Mouse (Mus musculus) MEL (cell line): ENCODE measurements around the gene Wars2. TPM values are rescaled to one million over a fixed set of nuclear protein-coding genes. Genes with fewer than 3 reads are reported as not detected.

ENCODE experiments used
- DNase-seq: peaks from one replicate; pipeline ENCODE4 v3.0.0; 2011; ENCODE audit warnings: low read depth, low spot score
- H3K27ac ChIP-seq: 2 replicates; pipeline ENCODE4 v1.5.1; 2012; ENCODE audit warnings: low read depth, mild to moderate bottlenecking, control low read depth, low read length, moderate library complexity; ENCODE audit not compliant: control insufficient read depth
- H3K27me3 ChIP-seq, 2 experiments: fragments of 150-350 bp in 1 of 2; sonication (generic) in 1 of 2; 2 replicates each; pipeline ENCODE4 v1.6.1; 2012; ENCODE audit warnings: low read length in 2 of 2, mild to moderate bottlenecking in 2 of 2, improper control_type of control experiment in 1 of 2, moderate library complexity in 1 of 2; ENCODE audit not compliant: insufficient read depth in 2 of 2, control insufficient read depth in 1 of 2
- H3K36me3 ChIP-seq, 2 experiments: 2 replicates each; pipeline ENCODE4 v1.6.1; 2012 to 2014; ENCODE audit warnings: low read length in 2 of 2, improper control_type of control experiment in 1 of 2, inconsistent platforms in 1 of 2, mild to moderate bottlenecking in 1 of 2; ENCODE audit not compliant: insufficient read depth in 2 of 2, control insufficient read depth in 1 of 2
- H3K4me1 ChIP-seq, 2 experiments: fragments of 150-350 bp in 1 of 2; sonication (generic) in 1 of 2; 2 replicates each; pipeline ENCODE4 v1.6.1; 2012; ENCODE audit warnings: low read length in 2 of 2, improper control_type of control experiment in 1 of 2, mild to moderate bottlenecking in 1 of 2; ENCODE audit not compliant: insufficient read depth in 2 of 2, control insufficient read depth in 1 of 2
- H3K4me3 ChIP-seq, 2 experiments: fragments of 150-350 bp in 1 of 2; sonication (generic) in 1 of 2; 2 replicates each; pipeline ENCODE4 v1.5.1; 2012; ENCODE audit warnings: low read depth in 2 of 2, low read length in 2 of 2, mild to moderate bottlenecking in 2 of 2, moderate library complexity in 2 of 2, control low read depth in 1 of 2, improper control_type of control experiment in 1 of 2; ENCODE audit not compliant: control insufficient read depth in 1 of 2, insufficient read depth in 1 of 2
- H3K79me2 ChIP-seq: 2 replicates; pipeline ENCODE4 v1.6.1; 2012; ENCODE audit warnings: mild to moderate bottlenecking, low read length, moderate library complexity; ENCODE audit not compliant: control insufficient read depth, poor library complexity, insufficient read depth
- H3K9ac ChIP-seq: 2 replicates; pipeline ENCODE4 v1.6.1; 2012; ENCODE audit warnings: low read depth, mild to moderate bottlenecking, control low read depth, low read length, moderate library complexity; ENCODE audit not compliant: control insufficient read depth, poor library complexity, severe bottlenecking
- H3K9me3 ChIP-seq: fragments of 150-350 bp; sonication (generic); replicated peaks from 2 replicates; pipeline ENCODE4 v1.6.1; 2012; ENCODE audit warnings: mild to moderate bottlenecking, low read length, improper control_type of control experiment, moderate library complexity; ENCODE audit not compliant: insufficient read depth
- BHLHE40 ChIP-seq: IDR thresholded peaks from 2 replicates; pipeline ENCODE4 v1.6.1; 2012; ENCODE audit warnings: low read depth, mild to moderate bottlenecking, inconsistent platforms, low read length, improper control_type of control experiment, borderline replicate concordance
- CHD1 ChIP-seq: IDR thresholded peaks from 2 replicates; pipeline ENCODE4 v1.6.1; 2012; ENCODE audit warnings: low read depth, mild to moderate bottlenecking, inconsistent platforms, low read length, improper control_type of control experiment
- CHD2 ChIP-seq: IDR thresholded peaks from 2 replicates; pipeline ENCODE4 v1.6.1; 2011; ENCODE audit warnings: low read length, improper control_type of control experiment
- ELF1 ChIP-seq: IDR thresholded peaks from 2 replicates; pipeline ENCODE4 v1.6.1; 2014; ENCODE audit warnings: low read depth, mild to moderate bottlenecking, inconsistent platforms, low read length, improper control_type of control experiment, moderate library complexity
- ETS1 ChIP-seq: IDR thresholded peaks from 2 replicates; pipeline ENCODE4 v1.6.1; 2012; ENCODE audit warnings: low read depth, mild to moderate bottlenecking, inconsistent platforms, low read length, improper control_type of control experiment, moderate library complexity
- GABPA ChIP-seq: IDR thresholded peaks from 2 replicates; pipeline ENCODE4 v1.6.1; 2012; ENCODE audit warnings: low read depth, mild to moderate bottlenecking, inconsistent platforms, low read length, improper control_type of control experiment, moderate library complexity
- HCFC1 ChIP-seq: IDR thresholded peaks from 2 replicates; pipeline ENCODE4 v1.6.1; 2012; ENCODE audit warnings: low read depth, mild to moderate bottlenecking, inconsistent platforms, low read length, improper control_type of control experiment, moderate library complexity
- MAFK ChIP-seq: IDR thresholded peaks from 2 replicates; pipeline ENCODE4 v1.6.1; 2011; ENCODE audit warnings: low read depth, mild to moderate bottlenecking, low read length, improper control_type of control experiment, borderline replicate concordance
- MAZ ChIP-seq: IDR thresholded peaks from 2 replicates; pipeline ENCODE4 v1.6.1; 2012; ENCODE audit warnings: low read depth, mild to moderate bottlenecking, inconsistent platforms, low read length, improper control_type of control experiment
- NELFE ChIP-seq: IDR thresholded peaks from 2 replicates; pipeline ENCODE4 v1.6.1; 2011; ENCODE audit warnings: low read depth, low read length, improper control_type of control experiment
- NRF1 ChIP-seq: IDR thresholded peaks from 2 replicates; pipeline ENCODE4 v1.6.1; 2014; ENCODE audit warnings: low read depth, mild to moderate bottlenecking, inconsistent platforms, low read length, improper control_type of control experiment, moderate library complexity; ENCODE audit not compliant: poor library complexity, insufficient read depth, severe bottlenecking
- POLR2A ChIP-seq, 2 experiments: IDR thresholded peaks; 2 replicates each; pipeline ENCODE4 v1.6.1; 2011 to 2012; ENCODE audit warnings: low read length in 2 of 2, mild to moderate bottlenecking in 2 of 2, control low read depth in 1 of 2, improper control_type of control experiment in 1 of 2, low read depth in 1 of 2, moderate library complexity in 1 of 2; ENCODE audit not compliant: control insufficient read depth in 1 of 2, insufficient read depth in 1 of 2, poor library complexity in 1 of 2
- POLR2AphosphoS5 ChIP-seq: IDR thresholded peaks from 2 replicates; pipeline ENCODE4 v1.6.1; 2012; ENCODE audit warnings: low read depth, borderline replicate concordance, mild to moderate bottlenecking, inconsistent platforms, low read length, moderate library complexity, mixed read lengths
- SIN3A ChIP-seq: IDR thresholded peaks from 2 replicates; pipeline ENCODE4 v1.6.1; 2012; ENCODE audit warnings: low read length, improper control_type of control experiment, inconsistent platforms
- TAL1 ChIP-seq: IDR thresholded peaks from 2 replicates; pipeline ENCODE4 v1.6.1; 2012; ENCODE audit warnings: mild to moderate bottlenecking, inconsistent platforms, low read length, moderate library complexity, mixed read lengths
- TBP ChIP-seq: IDR thresholded peaks from 2 replicates; pipeline ENCODE4 v1.8.0; 2011; ENCODE audit warnings: low read depth, low read length, improper control_type of control experiment
- USF2 ChIP-seq, 2 experiments: IDR thresholded peaks; 2 replicates each; pipeline ENCODE4 v1.6.1; 2011 to 2012; ENCODE audit warnings: improper control_type of control experiment in 2 of 2, low read length in 2 of 2, borderline replicate concordance in 1 of 2, inconsistent platforms in 1 of 2, low read depth in 1 of 2, mild to moderate bottlenecking in 1 of 2; ENCODE audit not compliant: insufficient read depth in 1 of 2
- ZC3H11A ChIP-seq: IDR thresholded peaks from 2 replicates; pipeline ENCODE4 v1.6.1; 2012; ENCODE audit warnings: low read depth, mild to moderate bottlenecking, inconsistent platforms, low read length, improper control_type of control experiment
- ZMIZ1 ChIP-seq: IDR thresholded peaks from 2 replicates; pipeline ENCODE4 v1.6.1; 2012; ENCODE audit warnings: low read depth, mild to moderate bottlenecking, inconsistent platforms, low read length, improper control_type of control experiment, moderate library complexity
- polyA plus RNA-seq, 2 experiments: library from polyadenylated mRNA; stranded (reverse) in 1 of 2; unstranded in 1 of 2; fragments of >175 nt in 1 of 2; fragments of >200 nt in 1 of 2; gene quantifications; 2 replicates each; pipeline versions ENCODE4 v1.2.1 to v1.2.4; 2012; ENCODE audit warnings: low replicate concordance in 2 of 2, low read depth in 1 of 2; ENCODE audit not compliant: insufficient read length in 2 of 2, insufficient read depth in 1 of 2, missing spikeins in 1 of 2
- total RNA-seq: library from RNA; depleted of rRNA; stranded (reverse); fragments of 300-350 nt; gene quantifications from 2 replicates; pipeline ENCODE4 v1.2.3, GENCODE M21; 2012

Wars2 gene
- total and polyA plus RNA-seq, 3 experiments = 8.8 to 11.4 TPM; not detected in 1

DNA sequence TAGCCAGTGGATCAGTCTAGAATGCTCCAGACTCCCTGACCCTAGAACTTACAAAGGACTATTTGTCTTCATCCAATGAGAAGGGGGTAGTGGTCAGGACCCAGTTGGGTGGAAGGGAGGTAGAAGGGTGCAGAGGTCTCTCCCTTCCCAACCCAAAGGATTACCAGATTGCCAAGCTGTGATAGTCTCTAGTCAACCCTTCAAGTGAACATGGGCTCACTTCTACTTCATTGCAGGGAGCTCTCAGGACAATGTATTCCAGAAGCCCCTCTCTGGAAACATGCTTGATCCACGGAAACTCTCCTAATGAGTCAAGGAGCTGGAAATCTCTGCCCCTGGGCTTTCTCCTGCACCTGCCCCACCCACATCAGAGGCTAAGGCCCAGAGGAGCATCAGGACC lies 97.8 kb downstream of the Wars2 start:
- Histone ChIP-seq H3K4me1 (0 out of 4 replicates have a peak, but pooled peaks cover 0 to 2% of the 10 kb centered on the region in 2 experiments), H3K79me2 (no peaks in the 10 kb centered on the region), H3K36me3 (no peaks in the 10 kb centered on the region), H3K9me3 (no peaks in the 10 kb centered on the region), H3K27ac (no peak overlapping the region), H3K27me3 (peaks cover 0 to 2% of the 10 kb centered on the region in 2 experiments; a peak in 1 of 4 replicates), H3K4me3 (no peak overlapping the region), H3K9ac (no peak overlapping the region)
- no peak for DNase-seq
- TF ChIP-seq CHD1 (no peak), HCFC1 (no peak), TAL1 (no peak), ZMIZ1 (no peak), NELFE (no peak), ELF1 (no peak), MAFK (no peak), GABPA (no peak)

GRCm38 (mm10) chr3:99239301-99240045 lies 98.6 kb downstream of the Wars2 start:
- no peak overlapping the region for H3K9ac ChIP-seq
- H3K4me3 ChIP-seq = no peak overlapping the region
- no peaks in the 10 kb centered on the region for H3K9me3 ChIP-seq
- peaks cover 0 to 2% of the 10 kb centered on the region in 2 experiments; a peak in 1 of 4 replicates for H3K27me3 ChIP-seq
- DNase-seq = no peak
- H3K27ac ChIP-seq = no peak overlapping the region
- TF ChIP-seq TAL1 = no peak
- TF ChIP-seq MAZ = no peak
- TF ChIP-seq NRF1 = no peak
- TF ChIP-seq ELF1 = no peak
- no peak for TF ChIP-seq USF2 (IDR thresholded peaks at IDR 0.05; ENCODE audit: borderline replicate concordance in 1 of 2, insufficient read depth in 1 of 2, low read depth in 1 of 2, low read length in 2 of 2)
- TF ChIP-seq HCFC1 = no peak
- no peak for TF ChIP-seq POLR2AphosphoS5
- no peak for TF ChIP-seq POLR2A (IDR thresholded peaks at IDR 0.05; ENCODE audit: control insufficient read depth in 1 of 2, insufficient read depth in 1 of 2, low read depth in 1 of 2, low read length in 2 of 2, poor library complexity in 1 of 2)
- no peak for TF ChIP-seq TBP
- no peak for TF ChIP-seq BHLHE40
- TF ChIP-seq GABPA = no peak
- TF ChIP-seq SIN3A = no peak
- TF ChIP-seq ZMIZ1 = no peak
- TF ChIP-seq CHD2 = no peak
- TF ChIP-seq ETS1 = no peak
- TF ChIP-seq ZC3H11A = no peak
- no peaks in the 10 kb centered on the region for H3K36me3 ChIP-seq
- H3K4me1 ChIP-seq = 0 out of 4 replicates have a peak, but pooled peaks cover 0 to 2% of the 10 kb centered on the region in 2 experiments
- H3K79me2 ChIP-seq = no peaks in the 10 kb centered on the region
